Mouse (Mus musculus): ENCODE data around the gene Ubxn6. TPM values are rescaled to one million over a fixed set of nuclear protein-coding genes. Genes with fewer than 3 reads are reported as not detected.

Ubxn6 gene
- polyA plus RNA-seq, 1 experiment from 2014 or later: 38.5 TPM

GRCm38 (mm10) chr17:56112743-56113142 is 37.9 kb upstream of the Ubxn6 start:
- no peak overlapping the region for H3K4me3 ChIP-seq (ENCODE audit: low read depth, low read length)
- H3K27me3 ChIP-seq (ENCODE audit: control insufficient read depth, insufficient read depth, low read length): 0 out of 2 replicates have a peak, but pooled peaks cover 6% of the 10 kb centered on the region
- H3K4me2 ChIP-seq (ENCODE audit: low read depth, severe bottlenecking): no peak overlapping the region
- no peak overlapping the region for H3K27ac ChIP-seq (replicated peaks; ENCODE audit: low read depth, low read length)
- no peaks in the 10 kb centered on the region for H3K36me3 ChIP-seq (ENCODE audit: control insufficient read depth, insufficient read depth, low read length)
- DNase-seq (ENCODE audit: low spot score) (no peak), ATAC-seq (ENCODE audit: insufficient number of reproducible peaks, low FRiP score, low TSS enrichment, low read depth) (no peak)
- WGBS: 64% methylated on average over 3 of the region's 3 CpGs
- H3K4me1 ChIP-seq (ENCODE audit: control insufficient read depth, insufficient read depth, low read length): peaks cover 5% of the 10 kb centered on the region; the same call in 1 of the 2 replicates
- H3K9me3 ChIP-seq (ENCODE audit: control insufficient read depth, low read length): no peaks in the 10 kb centered on the region
- H3K9ac ChIP-seq (ENCODE audit: low read length): no peak overlapping the region

GRCm38 (mm10) chr17:56111864-56112263 is 37.0 kb upstream of the Ubxn6 start:
- no peak overlapping the region for H3K9ac ChIP-seq (ENCODE audit: low read length)
- no peak overlapping the region for H3K27ac ChIP-seq (replicated peaks; ENCODE audit: low read depth, low read length)
- H3K4me2 ChIP-seq (ENCODE audit: low read depth, severe bottlenecking): no peak overlapping the region
- H3K9me3 ChIP-seq (ENCODE audit: control insufficient read depth, low read length): no peaks in the 10 kb centered on the region
- DNase-seq (ENCODE audit: low spot score) (peak; percentile 82), ATAC-seq (ENCODE audit: insufficient number of reproducible peaks, low FRiP score, low TSS enrichment, low read depth) (0 out of 2 replicates have a peak, but pooled peaks have one; percentile 27)
- H3K4me3 ChIP-seq (ENCODE audit: low read depth, low read length): no peak overlapping the region
- WGBS: 39% methylated on average over 5 of the region's 5 CpGs
- H3K36me3 ChIP-seq (ENCODE audit: control insufficient read depth, insufficient read depth, low read length): no peaks in the 10 kb centered on the region
- 0 out of 2 replicates have a peak, but pooled peaks cover under 1% of the 10 kb centered on the region for H3K27me3 ChIP-seq (ENCODE audit: control insufficient read depth, insufficient read depth, low read length)
- H3K4me1 ChIP-seq (ENCODE audit: control insufficient read depth, insufficient read depth, low read length): no peaks in the 10 kb centered on the region

DNA sequence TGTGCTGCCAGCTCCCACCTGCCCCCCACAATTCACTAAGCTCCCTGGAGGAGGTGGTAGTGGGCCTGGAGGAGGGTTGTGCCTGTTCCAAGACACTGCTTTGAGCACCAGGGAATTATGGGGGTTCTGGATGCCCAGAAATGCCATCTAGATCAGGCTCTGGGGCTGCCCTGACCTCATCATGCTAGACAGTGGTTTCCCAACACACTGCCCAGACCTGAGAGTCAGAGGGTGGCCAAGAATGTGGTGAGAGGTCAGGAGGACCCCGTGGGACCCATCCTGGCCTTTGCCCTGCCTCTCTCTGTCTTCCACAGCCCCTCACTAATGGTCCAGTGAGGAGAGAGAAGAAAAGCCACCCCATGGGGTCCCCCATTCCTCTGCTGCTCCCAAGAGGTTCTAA is 36.2 kb upstream of the Ubxn6 start:
- H3K27me3 ChIP-seq (ENCODE audit: control insufficient read depth, insufficient read depth, low read length): no peaks in the 10 kb centered on the region
- no peak overlapping the region for H3K4me3 ChIP-seq (ENCODE audit: low read depth, low read length)
- DNase-seq (ENCODE audit: low spot score) (no peak), ATAC-seq (ENCODE audit: insufficient number of reproducible peaks, low FRiP score, low TSS enrichment, low read depth) (no peak)
- no peak overlapping the region for H3K4me2 ChIP-seq (ENCODE audit: low read depth, severe bottlenecking)
- no peaks in the 10 kb centered on the region for H3K36me3 ChIP-seq (ENCODE audit: control insufficient read depth, insufficient read depth, low read length)
- 46% methylated on average over 1 of the region's 1 CpGs for WGBS
- H3K9ac ChIP-seq (ENCODE audit: low read length): no peak overlapping the region
- H3K4me1 ChIP-seq (ENCODE audit: control insufficient read depth, insufficient read depth, low read length): no peaks in the 10 kb centered on the region
- H3K27ac ChIP-seq (replicated peaks; ENCODE audit: low read depth, low read length): no peak overlapping the region
- H3K9me3 ChIP-seq (ENCODE audit: control insufficient read depth, low read length): no peaks in the 10 kb centered on the region

GRCm38 (mm10) chr17:56110571-56110970 is 35.7 kb upstream of the Ubxn6 start:
- Histone ChIP-seq H3K9me3 (ENCODE audit: control insufficient read depth, low read length) (no peaks in the 10 kb centered on the region), H3K4me2 (ENCODE audit: low read depth, severe bottlenecking) (no peak overlapping the region), H3K9ac (ENCODE audit: low read length) (no peak overlapping the region), H3K36me3 (ENCODE audit: control insufficient read depth, insufficient read depth, low read length) (no peaks in the 10 kb centered on the region), H3K27ac (replicated peaks; ENCODE audit: low read depth, low read length) (no peak overlapping the region), H3K4me3 (ENCODE audit: low read depth, low read length) (no peak overlapping the region), H3K4me1 (ENCODE audit: control insufficient read depth, insufficient read depth, low read length) (no peaks in the 10 kb centered on the region), H3K27me3 (ENCODE audit: control insufficient read depth, insufficient read depth, low read length) (no peaks in the 10 kb centered on the region)
- 66% methylated on average over 4 of the region's 4 CpGs for WGBS
- DNase-seq (ENCODE audit: low spot score) (no peak), ATAC-seq (ENCODE audit: insufficient number of reproducible peaks, low FRiP score, low TSS enrichment, low read depth) (no peak)

DNA sequence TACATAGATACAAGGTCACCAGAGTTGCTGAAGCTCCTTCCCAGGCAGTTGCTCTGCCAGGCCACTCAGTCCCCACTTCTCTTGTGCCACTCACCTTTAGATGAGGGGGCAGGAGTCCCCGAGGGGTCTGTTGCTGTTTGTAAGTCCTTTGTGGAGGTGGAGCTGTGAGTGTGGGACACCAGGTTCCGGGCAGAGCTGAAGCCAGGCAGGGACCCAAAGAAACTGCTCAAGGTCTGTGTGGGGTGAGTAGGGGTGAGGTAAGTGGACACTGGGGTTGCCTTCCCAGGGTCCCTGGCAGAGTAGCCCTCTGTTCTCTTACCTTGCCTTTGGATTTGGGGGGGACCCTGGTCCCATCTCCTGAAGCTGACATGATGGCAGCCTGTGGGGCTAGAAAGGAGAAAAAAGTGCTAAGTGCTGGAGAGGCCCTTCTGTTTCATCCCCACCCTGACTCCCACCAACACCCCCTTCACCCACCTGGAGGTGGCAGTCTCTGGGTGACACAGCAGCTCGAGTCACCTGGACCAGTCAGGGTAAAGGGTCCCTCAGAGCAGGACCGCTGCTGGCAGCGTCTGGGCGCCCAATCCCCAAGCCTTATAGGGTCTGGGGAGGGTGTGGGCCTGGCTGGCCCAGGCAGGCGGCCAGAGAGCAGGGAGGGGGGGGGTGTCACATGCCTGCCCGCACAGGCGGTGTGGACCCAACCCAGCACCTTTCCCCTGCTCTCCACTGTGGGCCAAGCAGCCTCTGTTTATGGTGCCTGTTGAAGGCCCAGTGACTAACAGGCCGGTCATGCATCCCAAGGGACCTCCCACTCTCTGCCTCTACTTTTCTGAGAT is 34.6 kb upstream of the Ubxn6 start, which contains the start of gene Plin4:
Gene Plin4 (minus strand): TSS at position 585 of the 833 bp plus-strand sequence.
- WGBS: 61% methylated on average over 10 of the region's 10 CpGs
- H3K4me1 ChIP-seq (ENCODE audit: control insufficient read depth, insufficient read depth, low read length): no peaks in the 10 kb centered on the region
- no peaks in the 10 kb centered on the region for H3K9me3 ChIP-seq (ENCODE audit: control insufficient read depth, low read length)
- no peak within 1 kb of the TSS for H3K27ac ChIP-seq (replicated peaks; ENCODE audit: low read depth, low read length)
- no peaks in the 10 kb centered on the region for H3K36me3 ChIP-seq (ENCODE audit: control insufficient read depth, insufficient read depth, low read length)
- ATAC-seq (ENCODE audit: insufficient number of reproducible peaks, low FRiP score, low TSS enrichment, low read depth) (peak; percentile 19; the same call in 1 of the 2 replicates), DNase-seq (ENCODE audit: low spot score) (no peak)
- no peak within 1 kb of the TSS for H3K4me2 ChIP-seq (ENCODE audit: low read depth, severe bottlenecking)
- H3K27me3 ChIP-seq (ENCODE audit: control insufficient read depth, insufficient read depth, low read length): no peaks in the 10 kb centered on the region
- no peak within 1 kb of the TSS for H3K4me3 ChIP-seq (ENCODE audit: low read depth, low read length)
- no peak within 1 kb of the TSS for H3K9ac ChIP-seq (ENCODE audit: low read length)

DNA sequence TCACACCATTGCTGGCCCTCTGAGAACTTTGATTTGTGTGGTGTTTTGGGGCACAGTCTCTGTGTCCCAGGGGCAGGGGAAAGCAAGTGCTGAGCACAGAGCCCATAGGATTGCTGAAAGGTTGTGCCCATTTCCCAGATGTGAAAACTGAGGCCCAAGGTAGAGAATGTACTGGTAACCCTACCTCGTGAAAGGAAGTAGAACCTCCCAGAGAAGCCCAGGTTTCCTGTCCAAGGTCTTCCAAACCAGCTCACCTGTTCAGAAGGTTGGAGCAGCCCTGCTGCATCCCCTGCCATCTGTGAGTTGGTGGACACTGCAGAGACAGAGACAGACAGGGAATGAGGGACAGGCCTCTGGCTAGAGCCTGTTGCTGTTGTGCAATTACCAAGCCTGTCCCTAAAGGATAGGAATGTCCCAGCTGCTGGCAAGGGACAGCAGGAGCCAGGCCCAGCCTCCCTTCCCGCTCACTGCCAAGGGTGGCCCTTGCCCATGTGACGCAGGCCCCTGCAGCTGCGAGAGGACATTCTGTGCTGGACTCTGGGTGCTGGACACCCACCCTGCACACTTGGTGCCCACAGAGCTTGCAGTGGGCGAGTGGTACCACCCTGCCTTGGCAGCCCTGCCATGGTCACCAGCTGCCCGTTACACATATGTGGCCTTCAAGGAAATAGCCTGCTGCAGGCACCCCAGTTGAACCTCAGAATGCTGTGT is 33.7 kb upstream of the Ubxn6 start:
- H3K9ac ChIP-seq (ENCODE audit: low read length): no peak overlapping the region
- no peaks in the 10 kb centered on the region for H3K9me3 ChIP-seq (ENCODE audit: control insufficient read depth, low read length)
- no peaks in the 10 kb centered on the region for H3K4me1 ChIP-seq (ENCODE audit: control insufficient read depth, insufficient read depth, low read length)
- no peaks in the 10 kb centered on the region for H3K27me3 ChIP-seq (ENCODE audit: control insufficient read depth, insufficient read depth, low read length)
- no peaks in the 10 kb centered on the region for H3K36me3 ChIP-seq (ENCODE audit: control insufficient read depth, insufficient read depth, low read length)
- no peak overlapping the region for H3K4me2 ChIP-seq (ENCODE audit: low read depth, severe bottlenecking)
- no peak overlapping the region for H3K4me3 ChIP-seq (ENCODE audit: low read depth, low read length)
- DNase-seq (ENCODE audit: low spot score) (no peak), ATAC-seq (ENCODE audit: insufficient number of reproducible peaks, low FRiP score, low TSS enrichment, low read depth) (no peak)
- 77% methylated on average over 6 of the region's 6 CpGs for WGBS
- H3K27ac ChIP-seq (replicated peaks; ENCODE audit: low read depth, low read length): no peak overlapping the region

DNA sequence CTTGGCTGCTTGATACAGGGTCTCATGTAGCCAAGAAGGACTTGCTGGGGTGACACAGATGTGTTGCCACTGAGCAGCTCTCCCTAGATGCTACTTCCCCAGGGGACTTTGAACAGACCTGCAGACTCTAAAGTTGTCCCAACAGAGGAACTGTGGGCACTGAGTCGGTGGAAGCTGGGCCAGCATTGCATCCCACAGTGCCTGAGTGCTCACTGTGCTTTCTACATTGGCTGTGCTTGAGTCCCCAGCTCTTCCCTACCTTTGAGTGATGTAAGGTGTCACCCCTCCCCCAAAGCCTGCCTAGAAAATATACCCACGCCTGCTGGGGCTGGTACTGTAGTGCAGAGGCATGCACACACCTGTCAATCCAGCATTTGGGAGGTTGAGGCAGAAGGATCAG is 32.9 kb upstream of the Ubxn6 start:
- no peak for ATAC-seq (ENCODE audit: insufficient number of reproducible peaks, low FRiP score, low TSS enrichment, low read depth)
- WGBS: 73% methylated on average over 2 of the region's 2 CpGs
- no peak overlapping the region for H3K4me2 ChIP-seq (ENCODE audit: low read depth, severe bottlenecking)

GRCm38 (mm10) chr17:56106981-56107380 is 32.2 kb upstream of the Ubxn6 start:
- H3K4me1 ChIP-seq (ENCODE audit: control insufficient read depth, insufficient read depth, low read length): no peaks in the 10 kb centered on the region
- H3K36me3 ChIP-seq (ENCODE audit: control insufficient read depth, insufficient read depth, low read length): peaks cover 9% of the 10 kb centered on the region; the same call in 1 of the 2 replicates
- no peaks in the 10 kb centered on the region for H3K9me3 ChIP-seq (ENCODE audit: control insufficient read depth, low read length)
- no peak overlapping the region for H3K27ac ChIP-seq (replicated peaks; ENCODE audit: low read depth, low read length)
- no peak overlapping the region for H3K4me3 ChIP-seq (ENCODE audit: low read depth, low read length)
- ATAC-seq (ENCODE audit: insufficient number of reproducible peaks, low FRiP score, low TSS enrichment, low read depth) (no peak), DNase-seq (ENCODE audit: low spot score) (no peak)
- no peak overlapping the region for H3K4me2 ChIP-seq (ENCODE audit: low read depth, severe bottlenecking)
- no peak overlapping the region for H3K9ac ChIP-seq (ENCODE audit: low read length)
- WGBS: 76% methylated on average over 4 of the region's 4 CpGs
- no peaks in the 10 kb centered on the region for H3K27me3 ChIP-seq (ENCODE audit: control insufficient read depth, insufficient read depth, low read length)

More for the DNA sequence above, 32.9 kb upstream of the Ubxn6 start:
- Histone ChIP-seq H3K4me1 (ENCODE audit: control insufficient read depth, insufficient read depth, low read length) (no peaks in the 10 kb centered on the region), H3K27ac (replicated peaks; ENCODE audit: low read depth, low read length) (no peak overlapping the region), H3K9ac (ENCODE audit: low read length) (no peak overlapping the region), H3K9me3 (ENCODE audit: control insufficient read depth, low read length) (no peaks in the 10 kb centered on the region), H3K4me3 (ENCODE audit: low read depth, low read length) (no peak overlapping the region), H3K36me3 (ENCODE audit: control insufficient read depth, insufficient read depth, low read length) (peaks cover 3% of the 10 kb centered on the region; the same call in 1 of the 2 replicates), H3K27me3 (ENCODE audit: control insufficient read depth, insufficient read depth, low read length) (no peaks in the 10 kb centered on the region)
- DNase-seq (ENCODE audit: low spot score): no peak
